Mouse (Mus musculus) retina, postnatal 1 day (tissue): ENCODE data around the gene Ryr3.

Experiments
- DNase-seq: peaks from one replicate; pipeline ENCODE4 v3.0.0-alpha.2; 2012

Ryr3 gene

GRCm38 (mm10) chr2:113216746-113217461, at the start of gene Ryr3:
Gene Ryr3 (minus strand): TSS chr2:113217096.
- peak; percentile 86 for DNase-seq

- DNase-seq, result no peak
Observed at GRCm38 (mm10) chr2:113238871-113239270, 22.0 kb upstream of the Ryr3 start.

GRCm38 (mm10) chr2:113236993-113237392, 20.1 kb upstream of the Ryr3 start:
- no peak for DNase-seq

DNA sequence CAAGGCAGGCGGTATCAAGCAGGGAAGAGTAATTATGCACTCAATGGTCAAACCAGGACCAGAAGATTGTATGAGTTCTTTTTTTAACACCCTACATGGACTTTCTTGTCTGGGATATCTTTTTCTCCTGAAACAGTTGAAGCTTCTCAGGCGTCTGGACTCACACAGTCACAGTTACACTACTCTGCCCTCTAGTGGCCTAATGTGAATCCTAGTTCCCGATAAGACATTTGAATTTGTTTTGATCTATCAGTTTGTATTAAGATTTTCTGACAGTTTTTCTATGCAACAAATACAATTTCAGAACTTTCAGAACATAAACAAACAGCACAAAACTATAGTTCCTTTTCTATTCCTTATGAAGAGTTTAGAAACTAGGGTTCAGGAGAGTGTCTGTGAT, 17.7 kb upstream of the Ryr3 start:
- DNase-seq, result peak; percentile 79

DNA sequence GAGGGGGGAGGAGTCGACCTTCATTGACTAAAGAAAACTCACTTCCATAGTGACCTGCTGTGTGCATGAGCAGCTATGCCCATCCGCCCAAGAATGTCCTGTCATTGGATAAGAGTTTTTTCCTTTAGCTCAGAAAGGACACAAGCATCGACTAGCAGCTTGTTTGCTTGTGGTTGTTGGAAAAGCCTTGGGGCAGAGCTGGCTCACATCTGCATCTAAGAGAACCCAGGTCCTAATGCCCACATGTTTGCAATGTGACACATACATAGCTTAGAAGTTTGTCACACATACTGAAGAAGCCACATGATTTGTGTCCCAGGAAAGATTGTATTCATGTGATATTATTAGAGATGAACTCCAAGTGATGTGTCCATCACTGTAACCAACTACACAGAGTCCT, 16.5 kb upstream of the Ryr3 start:
- DNase-seq, result no peak

DNA sequence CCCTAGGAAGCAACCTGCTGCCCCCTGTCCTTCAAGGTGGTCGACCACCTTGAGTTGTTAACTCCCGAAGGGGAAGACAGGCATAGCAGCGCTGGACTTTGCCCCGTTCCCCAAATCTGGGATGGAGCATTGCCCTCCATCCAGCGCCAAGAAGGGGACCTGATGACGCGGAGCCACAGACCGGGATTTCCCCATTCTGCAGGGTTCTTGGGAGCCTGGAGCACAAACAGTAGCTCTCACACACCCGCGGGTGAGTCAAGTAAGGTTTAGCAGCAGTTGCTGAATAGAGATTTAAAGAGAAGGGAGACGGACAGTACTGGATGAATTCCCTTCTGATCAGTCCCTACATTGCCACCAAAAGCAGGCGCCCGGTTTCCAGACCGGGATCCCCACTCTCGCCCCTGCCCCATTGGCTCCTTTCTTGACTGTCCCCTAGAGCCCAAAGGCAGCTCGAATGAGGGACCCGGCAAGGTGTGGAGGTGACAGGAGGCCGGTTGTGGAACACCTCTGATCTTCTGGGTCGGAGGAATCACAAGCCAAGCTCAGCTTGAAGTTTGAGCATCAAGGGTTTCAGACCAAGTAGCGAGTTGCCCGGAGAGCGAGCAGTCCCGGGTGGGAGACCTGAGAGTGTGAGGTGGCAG, 671 bp downstream of the Ryr3 start:
- DNase-seq, result peak; percentile 32

DNA sequence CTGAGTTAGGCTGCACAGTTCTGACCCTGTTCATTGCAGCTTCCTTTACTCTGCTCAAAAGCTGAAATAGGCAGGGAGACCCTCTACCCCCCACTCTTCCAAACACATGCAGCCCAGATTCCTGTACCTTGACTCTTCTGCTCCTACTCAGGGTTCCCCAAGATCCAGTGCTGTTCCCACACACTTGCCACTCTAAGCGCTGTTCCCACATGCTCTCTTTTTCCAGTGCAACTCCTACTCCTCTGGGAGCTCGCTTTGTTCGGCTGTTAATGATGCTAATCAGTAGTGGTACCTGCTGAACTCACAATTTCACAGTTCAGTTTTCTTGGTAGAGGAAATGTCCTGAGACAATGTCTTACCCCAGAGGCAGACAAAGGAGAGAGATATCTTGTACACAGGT, 6.9 kb downstream of the Ryr3 start:
- no peak for DNase-seq

- DNase-seq, result no peak
Observed at GRCm38 (mm10) chr2:113209263-113209662, 7.6 kb downstream of the Ryr3 start.

DNA sequence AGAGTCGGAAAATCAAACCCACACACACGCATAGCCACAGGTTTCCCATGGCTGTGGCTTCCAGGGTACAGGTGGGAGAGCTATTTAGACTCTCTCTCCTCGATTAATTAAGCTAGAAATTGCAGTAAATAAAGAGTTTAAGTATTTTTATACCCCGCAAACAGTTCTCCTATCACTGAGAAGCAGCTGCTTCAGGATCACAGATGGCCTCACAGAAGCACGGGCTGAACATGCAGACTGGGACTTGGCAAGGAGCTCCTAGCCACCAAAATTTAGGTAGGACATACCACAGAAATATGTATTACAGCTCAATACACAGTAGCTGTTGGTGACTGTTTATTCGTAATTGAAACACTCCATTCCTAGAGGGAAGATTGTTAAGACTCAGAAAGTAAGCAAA, 14.0 kb downstream of the Ryr3 start:
- no peak for DNase-seq

DNA sequence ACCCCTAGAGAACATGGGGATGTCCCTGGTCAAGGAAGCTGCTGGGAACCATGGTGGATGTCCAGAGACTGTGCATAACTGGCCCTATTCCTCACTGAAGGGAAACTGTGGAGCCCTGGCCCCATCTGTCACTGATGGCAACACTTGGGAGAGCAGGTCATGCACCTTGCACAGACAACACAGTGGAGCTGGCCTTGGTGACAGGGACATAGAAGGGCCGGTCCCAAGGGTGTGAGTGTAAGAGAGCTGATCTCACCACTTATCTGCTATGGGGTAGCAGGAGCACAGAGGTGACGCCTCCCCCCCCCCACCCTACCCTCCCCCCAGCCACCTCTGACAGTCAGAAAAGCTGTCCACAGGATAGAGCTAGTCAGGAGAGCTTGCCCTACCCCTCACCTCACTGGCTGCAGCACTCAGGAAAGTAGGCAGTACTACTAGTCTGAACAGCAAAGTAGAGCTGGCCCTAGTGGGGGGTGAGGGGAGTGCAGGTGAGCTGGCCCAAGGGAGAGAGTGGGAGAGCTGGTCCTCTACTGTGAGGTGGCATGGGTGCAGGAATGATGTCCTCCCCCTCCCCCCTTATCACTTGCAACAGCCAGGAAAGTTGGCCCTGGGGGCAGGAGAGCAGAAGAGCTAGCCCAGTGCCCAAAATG, 17.7 kb downstream of the Ryr3 start:
- no peak for DNase-seq

DNA sequence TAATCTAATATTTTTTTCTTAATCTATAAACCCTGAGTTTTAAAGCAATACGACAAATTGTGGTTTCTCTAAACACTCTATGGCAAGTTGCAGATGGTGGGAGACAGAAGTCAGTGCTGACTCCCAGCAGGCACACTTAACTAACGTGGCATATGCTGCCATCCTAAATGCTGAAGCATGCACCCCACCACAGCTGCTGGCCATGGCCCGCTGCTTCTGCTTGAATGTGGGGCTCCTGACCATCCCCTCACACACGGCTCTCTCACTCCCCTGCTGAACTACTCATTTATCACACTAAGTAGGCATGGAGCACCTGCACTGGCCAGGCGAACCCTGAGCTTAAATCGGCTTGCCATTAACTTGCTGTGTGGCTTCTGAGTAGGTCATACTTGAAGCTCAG, 29.7 kb downstream of the Ryr3 start:
- no peak for DNase-seq

DNA sequence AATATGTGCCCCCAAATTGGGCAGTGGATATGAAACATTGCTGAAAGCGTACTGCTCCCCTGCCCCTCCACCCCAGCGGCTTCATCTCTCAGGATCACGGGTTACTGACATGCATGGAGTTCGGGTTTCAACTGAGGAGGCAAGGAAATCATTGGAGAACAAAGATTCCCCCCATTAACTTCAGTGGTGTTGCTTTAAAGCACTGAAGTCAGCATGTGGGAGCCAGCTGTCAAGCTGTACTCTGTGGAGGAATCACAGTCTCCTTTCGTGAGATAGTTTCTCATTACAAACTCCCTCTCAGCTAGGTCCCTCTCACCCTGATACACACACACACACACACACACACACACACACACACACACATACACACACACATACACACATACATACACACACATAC, 35.2 kb downstream of the Ryr3 start:
- DNase-seq, result no peak

DNA sequence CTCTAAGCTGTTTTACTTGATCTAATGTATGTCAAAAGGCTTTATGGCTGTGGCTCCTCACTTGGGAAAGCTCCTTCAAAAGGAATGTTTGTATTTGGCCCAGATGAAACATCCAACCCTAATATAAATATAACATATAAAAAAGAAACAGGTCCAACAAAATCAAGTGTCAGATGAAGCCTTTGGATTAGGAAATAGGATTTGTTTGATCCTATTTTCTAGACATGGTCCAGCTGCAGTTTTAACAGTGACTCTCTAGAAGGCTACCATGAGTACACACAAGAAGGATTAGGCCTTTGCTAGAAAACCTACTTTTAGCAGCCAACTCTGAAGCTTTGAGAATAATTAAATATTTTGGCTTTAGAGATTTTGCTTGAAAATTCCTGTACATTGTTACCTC, 38.8 kb downstream of the Ryr3 start:
- DNase-seq, result no peak

- no peak for DNase-seq
Observed at GRCm38 (mm10) chr2:113176337-113176736, 40.6 kb downstream of the Ryr3 start.

- DNase-seq, result no peak
Observed at GRCm38 (mm10) chr2:113168096-113168495, 48.8 kb downstream of the Ryr3 start.

- no peak for DNase-seq
Observed at GRCm38 (mm10) chr2:113161494-113161893, 55.4 kb downstream of the Ryr3 start.

GRCm38 (mm10) chr2:113137766-113138165, 79.1 kb downstream of the Ryr3 start:
- no peak for DNase-seq

- DNase-seq, result no peak
Observed at GRCm38 (mm10) chr2:113123476-113123875, 93.4 kb downstream of the Ryr3 start.

- DNase-seq, result no peak
Observed at GRCm38 (mm10) chr2:113119080-113119479, 97.8 kb downstream of the Ryr3 start.

GRCm38 (mm10) chr2:113116788-113117187, 100.1 kb downstream of the Ryr3 start:
- DNase-seq, result no peak

- no peak for DNase-seq
Observed at GRCm38 (mm10) chr2:113115897-113116283, 101.0 kb downstream of the Ryr3 start.

DNA sequence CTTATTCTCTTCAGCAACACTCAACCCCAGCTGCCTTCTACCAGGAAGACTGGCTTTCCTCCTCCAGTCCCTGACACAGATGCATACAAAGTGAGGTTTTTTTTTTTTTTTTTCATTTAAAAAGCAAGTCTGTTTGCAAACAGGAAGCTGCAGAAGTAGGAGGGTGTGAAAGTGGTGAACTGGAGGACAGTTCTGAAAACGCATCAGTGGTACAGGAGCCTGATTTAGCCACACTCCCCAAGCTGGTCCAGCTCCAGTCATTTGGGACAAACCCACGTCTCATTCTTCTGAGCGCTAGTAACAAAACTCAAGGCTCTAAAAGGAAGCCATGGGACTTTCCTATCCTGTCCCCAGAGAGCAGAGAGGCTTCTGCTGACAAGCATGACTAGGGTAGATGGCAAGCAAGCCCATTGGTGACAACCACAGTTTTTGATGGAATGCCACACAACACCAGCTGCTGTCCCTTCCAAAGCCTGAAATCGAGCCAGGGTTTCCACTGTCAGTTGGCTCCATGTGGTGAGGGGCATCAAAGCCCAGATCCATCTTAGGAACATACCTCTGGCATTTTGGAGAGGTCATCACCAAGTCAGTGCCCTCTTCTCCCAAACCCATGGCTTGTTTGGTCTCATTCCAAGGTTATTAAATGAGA, 101.5 kb downstream of the Ryr3 start:
- DNase-seq, result no peak

- DNase-seq, result no peak
Observed at GRCm38 (mm10) chr2:113104609-113105008, 112.3 kb downstream of the Ryr3 start.

DNA sequence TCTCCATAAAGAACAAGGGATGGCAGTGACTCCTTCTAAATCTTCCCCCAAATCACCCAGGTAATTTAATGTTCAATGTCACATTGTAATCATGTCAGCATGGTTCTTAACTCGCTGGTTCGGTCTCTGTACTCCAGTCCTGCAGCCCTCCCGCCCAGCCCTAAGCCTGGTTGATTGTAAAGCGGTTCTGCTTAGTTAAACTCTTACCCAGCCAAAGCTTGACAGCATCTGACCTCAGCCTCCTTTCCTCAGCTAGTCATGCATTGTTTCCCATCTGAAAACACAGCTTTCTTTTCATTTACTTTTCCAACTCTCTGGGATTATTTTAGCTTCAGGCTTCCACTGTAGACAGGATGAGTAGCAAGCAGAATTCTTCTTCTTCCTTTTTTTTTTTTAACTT, 121.7 kb downstream of the Ryr3 start:
- no peak for DNase-seq
